Mouse (Mus musculus) spleen, adult 2 months (tissue): ENCODE measurements around the gene Dnmt3a.

Source experiments
- CTCF ChIP-seq: fragments of 200-500 bp; IDR thresholded peaks from 2 replicates; pipeline ENCODE4 v1.5.1; 2011; ENCODE audit warnings: mild to moderate bottlenecking, inconsistent platforms; ENCODE audit not compliant: insufficient read depth, insufficient read length, insufficient replicate concordance; ENCODE audit errors: extremely low read depth
- POLR2A ChIP-seq: fragments of 200-500 bp; IDR thresholded peaks from 2 replicates; pipeline ENCODE4 v1.6.1; 2011; ENCODE audit warnings: low read depth, low read length, inconsistent platforms

DNA sequence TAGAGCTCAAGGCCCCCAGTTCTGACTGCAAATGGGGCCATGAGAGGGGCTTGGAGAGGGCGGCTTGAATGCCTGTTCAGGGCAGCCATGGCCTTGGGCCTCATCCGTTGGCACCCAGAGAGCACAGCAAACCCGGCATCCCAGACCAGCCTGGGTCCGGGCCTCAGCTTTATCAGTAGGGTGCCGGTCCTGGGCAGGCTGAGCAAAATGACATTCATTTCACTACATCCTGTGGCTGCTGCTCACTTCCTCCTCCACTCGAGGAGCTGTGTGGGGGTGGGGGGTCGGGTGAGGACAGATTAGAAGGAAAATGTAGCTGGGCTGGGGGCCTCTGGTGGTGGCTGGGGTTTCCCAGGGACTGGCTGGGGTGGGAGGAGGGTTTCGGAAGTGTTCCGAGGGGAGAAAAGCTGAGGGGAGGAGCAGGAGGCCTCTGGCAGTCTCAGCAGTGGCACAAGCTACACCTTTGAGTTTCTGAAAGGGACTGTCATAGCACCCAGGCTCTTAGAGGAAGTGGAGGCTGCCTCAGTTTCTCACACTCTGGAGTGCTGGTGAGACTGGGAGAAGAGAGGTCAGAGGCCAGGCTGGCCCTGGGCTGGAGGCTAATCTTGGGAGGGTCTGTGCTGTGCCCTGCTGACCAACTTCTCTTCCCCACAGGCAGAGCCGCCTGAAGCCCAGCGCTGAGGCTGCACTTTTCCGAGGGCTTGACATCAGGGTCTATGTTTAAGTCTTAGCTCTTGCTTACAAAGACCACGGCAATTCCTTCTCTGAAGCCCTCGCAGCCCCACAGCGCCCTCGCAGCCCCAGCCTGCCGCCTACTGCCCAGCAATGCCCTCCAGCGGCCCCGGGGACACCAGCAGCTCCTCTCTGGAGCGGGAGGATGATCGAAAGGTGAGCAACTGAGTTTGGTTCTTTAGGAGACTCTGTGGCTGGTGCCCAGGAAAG lies 28.8 kb downstream of the Dnmt3a start:
- TF ChIP-seq CTCF (peak; percentile 29; the same call in 1 of the 2 replicates), POLR2A (no peak)
